Mouse (Mus musculus) mouse embryonic stem cell (cell line): ENCODE data around the gene Tpx2.

ENCODE experiments used
- in situ Hi-C, 2 experiments: fragments of 300-500 bp; cut with MboI; formaldehyde crosslinking; loops; 1 replicate in 1 of 2; 3 replicates in 1 of 2; pipeline ENCODE4 v1.14.3; 2019 to 2020; ENCODE audit warnings: low sequenced_read_pairs in 2 of 2, low pct_unique_long_range_greater_than_20kb in 1 of 2, mixed read lengths in 1 of 2; ENCODE audit not compliant: unreplicated experiment in 1 of 2

Gene Tpx2

GRCm38 (mm10) chr2:152927371-152927770, 79.6 kb downstream of the Tpx2 start:
- in situ Hi-C loops: no loop called here

- in situ Hi-C loops: no loop called here
Observed at GRCm38 (mm10) chr2:152928219-152928987, 80.6 kb downstream of the Tpx2 start.

GRCm38 (mm10) chr2:152928988-152929370, 81.2 kb downstream of the Tpx2 start:
- in situ Hi-C loops: no loop called here

DNA sequence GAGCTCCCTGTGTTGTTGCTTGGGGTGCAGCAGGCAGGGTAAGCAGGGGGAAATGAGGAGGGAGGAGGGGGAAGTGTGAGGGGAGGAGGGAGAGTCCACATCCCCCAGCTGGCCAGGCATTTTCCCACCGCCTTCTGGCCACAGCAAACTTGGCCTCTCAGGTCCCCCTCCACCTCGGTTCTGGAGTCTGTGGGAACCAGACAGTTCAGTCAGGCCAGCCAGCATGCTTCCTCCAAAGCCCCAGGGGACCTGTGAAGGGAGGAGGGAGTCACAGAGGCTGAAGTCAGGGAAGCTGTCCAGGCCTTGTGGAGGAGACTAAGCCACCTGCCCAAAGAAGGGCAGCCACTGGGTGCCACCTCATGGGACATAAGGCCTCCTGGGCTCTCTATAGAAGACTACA, 82.5 kb downstream of the Tpx2 start:
- in situ Hi-C loops: no loop called here

- in situ Hi-C loops: no loop called here
Observed at GRCm38 (mm10) chr2:152931456-152932160, 83.8 kb downstream of the Tpx2 start.

- in situ Hi-C loops: no loop called here
Observed at GRCm38 (mm10) chr2:152933048-152933447, 85.3 kb downstream of the Tpx2 start, which contains the start of gene Foxs1. Gene Foxs1 (minus strand): TSS chr2:152933208.

- in situ Hi-C loops: no loop called here
Observed at GRCm38 (mm10) chr2:152933614-152934013, 85.8 kb downstream of the Tpx2 start.

DNA sequence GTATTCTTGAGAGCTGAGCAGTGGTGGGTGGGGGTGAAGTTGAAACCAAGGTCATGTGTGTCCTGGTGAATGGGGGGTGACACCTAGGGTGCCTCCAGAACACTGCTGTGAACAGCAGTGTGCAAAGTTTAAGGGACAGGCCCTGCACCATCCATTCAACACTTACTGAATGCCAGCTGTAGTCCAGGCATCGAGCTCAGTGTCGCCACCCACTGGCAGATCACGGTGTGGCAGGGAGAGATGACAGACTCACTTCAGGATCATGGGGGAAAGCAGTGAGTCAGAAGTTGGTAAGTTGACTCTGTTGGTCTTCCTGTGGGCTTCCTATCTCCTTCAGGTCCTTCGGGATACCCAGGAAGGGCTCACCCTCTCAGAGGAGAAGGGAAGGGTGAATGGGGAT, 92.1 kb downstream of the Tpx2 start:
- in situ Hi-C loops: no loop called here

GRCm38 (mm10) chr2:152941106-152941505, 93.3 kb downstream of the Tpx2 start:
- in situ Hi-C loops: no loop called here

GRCm38 (mm10) chr2:152941776-152942175, 94.0 kb downstream of the Tpx2 start:
- in situ Hi-C loops: no loop called here

DNA sequence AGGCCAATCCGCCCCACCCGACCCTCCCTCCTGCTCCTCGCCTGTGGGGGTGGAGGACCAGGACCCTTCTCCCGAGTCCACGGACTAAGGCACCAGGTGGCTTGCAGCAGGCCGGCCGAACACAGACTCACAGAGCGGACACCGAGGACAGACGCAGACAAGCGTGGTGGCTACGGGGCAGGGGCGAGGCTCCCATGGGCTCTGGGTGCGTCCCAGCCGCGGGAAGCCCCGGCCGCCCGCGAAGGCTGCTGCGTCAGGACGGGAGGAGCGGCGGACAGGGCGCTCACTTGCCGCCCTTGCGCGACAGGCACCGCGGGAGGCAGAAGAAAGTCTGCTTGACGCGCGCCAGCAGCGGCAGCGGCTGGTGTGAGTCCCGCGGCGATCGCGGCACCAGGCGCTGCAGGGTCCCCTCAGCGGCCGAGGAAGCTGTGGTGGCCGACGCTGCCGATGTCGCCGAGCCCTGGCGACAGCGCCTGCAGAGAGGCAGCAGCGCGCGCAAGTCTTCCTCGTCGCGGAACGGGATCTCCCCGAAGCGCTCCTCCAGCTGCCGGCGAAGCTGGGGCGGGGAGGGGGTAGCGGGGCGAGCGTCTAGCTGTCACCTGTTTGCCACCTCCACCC, 95.2 kb downstream of the Tpx2 start:
- in situ Hi-C loops: no loop called here

DNA sequence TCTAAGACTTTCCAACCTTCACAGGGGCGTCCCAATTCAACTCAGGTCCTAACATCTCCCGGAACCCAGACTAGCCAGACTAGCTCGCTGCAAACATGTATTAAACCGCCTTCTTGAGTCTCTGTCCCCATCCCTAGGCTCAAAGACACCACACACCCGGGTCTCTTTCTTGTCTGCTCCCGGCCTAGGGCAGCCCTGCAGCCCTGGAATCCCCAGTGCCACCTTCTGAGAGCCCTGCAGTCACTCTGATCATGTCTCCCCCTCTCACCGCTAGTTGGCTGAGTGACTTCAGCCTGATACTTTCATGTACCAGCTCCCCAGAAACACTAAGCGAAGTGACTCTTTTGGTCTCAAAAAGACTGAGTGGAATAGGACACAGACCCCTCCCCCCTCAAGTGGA, 95.8 kb downstream of the Tpx2 start:
- in situ Hi-C loops: no loop called here

- in situ Hi-C loops: no loop called here
Observed at GRCm38 (mm10) chr2:152944013-152944412, 96.2 kb downstream of the Tpx2 start.
